Mouse (Mus musculus): Measurements from ENCODE around the gene Ttll1. TPM values are rescaled to one million over a fixed set of nuclear protein-coding genes. Genes with fewer than 3 reads are reported as not detected.

Gene Ttll1
- total RNA-seq (2012; rRNA removed), result 5.3 and 7.2 TPM in 2 replicates

DNA sequence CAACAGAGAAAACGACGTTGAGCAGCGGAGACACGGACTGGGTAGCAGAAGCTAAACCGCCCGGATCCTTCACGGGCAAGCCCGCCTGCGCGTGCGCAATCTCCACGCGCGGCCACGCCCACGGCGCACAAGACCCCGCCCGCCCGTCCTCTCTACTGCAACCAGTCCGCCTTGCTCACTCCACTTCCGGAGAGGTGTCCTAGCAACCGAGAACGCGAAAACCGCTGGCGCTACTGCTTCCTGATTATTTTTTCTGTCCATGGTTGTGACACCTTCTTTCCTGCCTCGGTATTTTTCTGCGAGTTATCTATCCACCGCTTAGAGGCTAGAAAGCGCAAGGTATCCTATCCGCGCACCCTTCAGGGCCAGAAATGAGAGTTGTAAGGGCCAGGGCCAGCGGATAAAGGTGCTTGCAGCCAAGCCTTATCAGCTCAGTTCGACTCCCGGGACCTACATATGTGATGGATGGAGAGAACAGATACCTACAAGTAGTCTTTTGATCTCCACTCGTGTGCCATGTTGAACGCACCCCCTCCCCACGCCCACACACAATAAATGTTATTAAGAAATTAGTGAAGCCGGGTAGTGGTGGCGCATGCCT is at the start of gene Ttll1:
TSS of gene Ttll1 (minus strand) at position 89 of the 601 bp plus-strand sequence.
- no peaks in the 10 kb centered on the region for H3K9me3 ChIP-seq (ENCODE audit: control insufficient read depth, insufficient read depth, low read depth, low read length)
- H3K4me3 ChIP-seq (ENCODE audit: insufficient read depth in 1 of 2, low read depth in 1 of 2, low read length in 2 of 2, poor library complexity in 1 of 2, severe bottlenecking in 1 of 2), result peak within 1 kb of the TSS; percentile 74 to 83
- no peaks in the 10 kb centered on the region for H3K4me1 ChIP-seq (ENCODE audit: control insufficient read depth in 2 of 2, insufficient read depth in 2 of 2, low read length in 2 of 2, poor library complexity in 1 of 2)
- peak; percentile 85 for DNase-seq (ENCODE audit: low read depth, low spot score)
- in situ Hi-C loops (cut with MboI; ENCODE audit: low sequenced_read_pairs in 2 of 2, unreplicated experiment in 2 of 2), result no loop called here
- H3K36me3 ChIP-seq (ENCODE audit: control insufficient read depth, insufficient read depth, low read length, poor library complexity, severe bottlenecking), result no peaks in the 10 kb centered on the region
- no peak within 1 kb of the TSS for H3K27ac ChIP-seq (ENCODE audit: insufficient read depth, low read depth, low read length, poor library complexity, severe bottlenecking)
- H3K9ac ChIP-seq (ENCODE audit: insufficient read depth, low read depth, low read length, poor library complexity, severe bottlenecking), result peak within 1 kb of the TSS; percentile 32; the same call in 1 of the 2 replicates
- TF ChIP-seq ZNF384 (IDR thresholded peaks at IDR 0.05; ENCODE audit: low read depth, low read length) (no peak), HCFC1 (IDR thresholded peaks at IDR 0.05; ENCODE audit: borderline replicate concordance, insufficient read depth, low read length) (no peak), CHD2 (IDR thresholded peaks at IDR 0.05; ENCODE audit: low read depth, low read length) (no peak), ZC3H11A (IDR thresholded peaks at IDR 0.05; ENCODE audit: borderline replicate concordance, low read depth, low read length) (no peak), MAFK (IDR thresholded peaks at IDR 0.05; ENCODE audit: insufficient read depth, low read depth, low read length) (no peak)

DNA sequence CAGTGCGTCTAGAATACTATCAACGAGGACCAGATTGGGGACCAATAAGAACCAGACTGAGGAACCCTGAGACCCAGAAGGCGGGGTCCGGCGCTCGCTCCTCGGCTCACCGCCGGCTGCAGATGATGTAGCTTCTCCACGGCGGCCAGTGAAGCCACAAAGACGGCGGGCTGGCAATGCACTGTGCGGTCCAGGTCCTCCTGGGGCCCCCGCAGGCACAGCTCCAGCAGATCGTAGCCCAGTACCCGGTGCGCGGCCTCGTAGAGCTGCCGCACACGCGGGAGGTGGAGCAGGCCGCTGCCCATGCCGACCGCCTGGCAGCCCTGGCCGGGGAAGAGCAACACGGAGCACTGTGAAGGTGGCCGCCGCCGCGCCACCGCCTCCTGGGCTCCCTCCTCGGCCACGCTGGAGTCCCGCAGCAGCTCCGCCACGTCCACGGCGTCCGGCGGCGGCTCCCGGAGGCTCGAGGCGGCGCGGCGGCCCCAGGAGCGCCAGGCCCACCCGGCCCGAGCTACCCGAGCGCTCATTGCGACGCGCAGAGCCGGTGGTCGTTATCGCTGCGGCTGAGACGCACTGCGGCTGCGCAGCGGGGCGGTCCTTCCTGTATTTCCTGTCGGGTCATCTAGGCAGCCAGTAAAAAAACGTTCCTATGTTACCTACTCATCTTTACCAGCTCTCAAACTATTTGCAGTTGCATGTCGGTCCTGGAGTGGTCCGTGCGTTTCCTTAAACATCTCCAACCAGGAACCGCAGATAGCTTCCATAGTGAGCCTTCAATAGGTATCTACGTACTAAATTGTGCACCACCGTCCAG is 44.7 kb upstream of the Ttll1 start:
- H3K9me3 ChIP-seq (ENCODE audit: control insufficient read depth, insufficient read depth, low read depth, low read length), result no peaks in the 10 kb centered on the region

DNA sequence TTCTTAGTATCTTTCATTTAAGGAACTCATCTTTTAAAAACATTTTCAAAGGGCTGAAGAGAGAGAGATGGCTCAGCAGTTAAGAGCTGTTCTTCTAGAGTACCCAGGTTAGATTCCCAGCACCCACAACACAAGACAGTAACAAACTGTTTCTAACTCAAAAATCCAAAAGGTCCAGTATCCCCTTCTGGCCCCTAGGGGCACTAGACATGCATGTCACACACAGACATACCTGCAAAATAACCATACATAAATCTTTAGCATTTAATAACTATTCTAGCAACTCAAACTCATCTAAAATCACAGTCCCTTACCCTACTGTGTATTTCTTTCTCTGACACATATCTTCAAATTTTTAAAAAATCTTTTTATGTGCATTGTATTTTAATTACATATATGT is 43.1 kb upstream of the Ttll1 start:
- H3K36me3 ChIP-seq (ENCODE audit: control insufficient read depth, insufficient read depth, low read length, poor library complexity, severe bottlenecking), result peaks cover 19% of the 10 kb centered on the region
- in situ Hi-C loops (cut with MboI; ENCODE audit: low sequenced_read_pairs in 2 of 2, unreplicated experiment in 2 of 2), result no loop called here
- H3K9me3 ChIP-seq (ENCODE audit: control insufficient read depth, insufficient read depth, low read depth, low read length), result no peaks in the 10 kb centered on the region
- H3K9ac ChIP-seq (ENCODE audit: insufficient read depth, low read depth, low read length, poor library complexity, severe bottlenecking), result no peak overlapping the region
- no peak overlapping the region for H3K27ac ChIP-seq (ENCODE audit: insufficient read depth, low read depth, low read length, poor library complexity, severe bottlenecking)
- TF ChIP-seq CHD2 (IDR thresholded peaks at IDR 0.05; ENCODE audit: low read depth, low read length) (no peak), MAFK (IDR thresholded peaks at IDR 0.05; ENCODE audit: insufficient read depth, low read depth, low read length) (no peak), ZNF384 (IDR thresholded peaks at IDR 0.05; ENCODE audit: low read depth, low read length) (no peak)
- DNase-seq (ENCODE audit: low read depth, low spot score), result no peak
- no peaks in the 10 kb centered on the region for H3K4me1 ChIP-seq (ENCODE audit: control insufficient read depth in 2 of 2, insufficient read depth in 2 of 2, low read length in 2 of 2, poor library complexity in 1 of 2)
- no peak overlapping the region for H3K4me3 ChIP-seq (ENCODE audit: insufficient read depth in 1 of 2, low read depth in 1 of 2, low read length in 2 of 2, poor library complexity in 1 of 2, severe bottlenecking in 1 of 2)

More for the DNA sequence above, 44.7 kb upstream of the Ttll1 start:
- Histone ChIP-seq H3K27ac (ENCODE audit: insufficient read depth, low read depth, low read length, poor library complexity, severe bottlenecking) (peak overlapping the region; percentile 75), H3K4me3 (ENCODE audit: insufficient read depth in 1 of 2, low read depth in 1 of 2, low read length in 2 of 2, poor library complexity in 1 of 2, severe bottlenecking in 1 of 2) (peak overlapping the region; percentile 96 to 99), H3K4me1 (ENCODE audit: control insufficient read depth in 2 of 2, insufficient read depth in 2 of 2, low read length in 2 of 2, poor library complexity in 1 of 2) (no peaks in the 10 kb centered on the region), H3K9ac (ENCODE audit: insufficient read depth, low read depth, low read length, poor library complexity, severe bottlenecking) (peak overlapping the region; percentile 100), H3K36me3 (ENCODE audit: control insufficient read depth, insufficient read depth, low read length, poor library complexity, severe bottlenecking) (peaks cover 11% of the 10 kb centered on the region; the same call in 1 of the 2 replicates)
- TF ChIP-seq ZNF384 (IDR thresholded peaks at IDR 0.05; ENCODE audit: low read depth, low read length) (no peak), ZC3H11A (IDR thresholded peaks at IDR 0.05; ENCODE audit: borderline replicate concordance, low read depth, low read length) (no peak), CHD2 (IDR thresholded peaks at IDR 0.05; ENCODE audit: low read depth, low read length) (no peak), MAFK (IDR thresholded peaks at IDR 0.05; ENCODE audit: insufficient read depth, low read depth, low read length) (no peak), HCFC1 (IDR thresholded peaks at IDR 0.05; ENCODE audit: borderline replicate concordance, insufficient read depth, low read length) (no peak)
- peak; percentile 68 for DNase-seq (ENCODE audit: low read depth, low spot score)
- in situ Hi-C loops (cut with MboI; ENCODE audit: low sequenced_read_pairs in 2 of 2, unreplicated experiment in 2 of 2), result no loop called here

DNA sequence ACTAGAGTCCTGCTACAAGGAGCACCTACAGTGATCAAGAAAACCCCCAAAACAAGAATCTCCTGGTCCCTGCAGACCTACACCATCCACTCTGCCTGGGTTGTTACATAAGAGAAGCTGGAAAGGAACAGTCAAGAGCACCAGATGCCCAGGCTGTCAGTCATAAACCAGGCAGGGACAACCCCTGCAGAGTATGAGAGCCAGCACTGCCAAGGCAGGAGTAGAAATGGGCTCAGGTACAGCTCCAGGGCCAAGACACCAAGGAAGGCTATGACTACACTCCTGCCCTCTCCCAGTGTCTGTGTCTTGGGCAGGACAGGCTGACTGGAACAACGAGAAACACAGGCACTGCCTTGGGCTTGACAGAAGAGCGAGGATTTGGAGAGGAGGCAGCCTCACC is 39.4 kb upstream of the Ttll1 start:
- no peak for DNase-seq (ENCODE audit: low read depth, low spot score)
- peaks cover 0 to 5% of the 10 kb centered on the region in 2 experiments; a peak in 1 of 4 replicates for H3K4me1 ChIP-seq (ENCODE audit: control insufficient read depth in 2 of 2, insufficient read depth in 2 of 2, low read length in 2 of 2, poor library complexity in 1 of 2)
- in situ Hi-C loops (cut with MboI; ENCODE audit: low sequenced_read_pairs in 2 of 2, unreplicated experiment in 2 of 2), result no loop called here
- H3K36me3 ChIP-seq (ENCODE audit: control insufficient read depth, insufficient read depth, low read length, poor library complexity, severe bottlenecking), result peaks cover 45% of the 10 kb centered on the region
- H3K9ac ChIP-seq (ENCODE audit: insufficient read depth, low read depth, low read length, poor library complexity, severe bottlenecking), result no peak overlapping the region
- H3K9me3 ChIP-seq (ENCODE audit: control insufficient read depth, insufficient read depth, low read depth, low read length), result no peaks in the 10 kb centered on the region
- no peak for TF ChIP-seq MAFK (IDR thresholded peaks at IDR 0.05; ENCODE audit: insufficient read depth, low read depth, low read length)
- no peak for TF ChIP-seq ZNF384 (IDR thresholded peaks at IDR 0.05; ENCODE audit: low read depth, low read length)
- TF ChIP-seq ZC3H11A (IDR thresholded peaks at IDR 0.05; ENCODE audit: borderline replicate concordance, low read depth, low read length), result no peak
- TF ChIP-seq CHD2 (IDR thresholded peaks at IDR 0.05; ENCODE audit: low read depth, low read length), result no peak
- TF ChIP-seq HCFC1 (IDR thresholded peaks at IDR 0.05; ENCODE audit: borderline replicate concordance, insufficient read depth, low read length), result no peak
- H3K4me3 ChIP-seq (ENCODE audit: insufficient read depth in 1 of 2, low read depth in 1 of 2, low read length in 2 of 2, poor library complexity in 1 of 2, severe bottlenecking in 1 of 2), result no peak overlapping the region
- H3K27ac ChIP-seq (ENCODE audit: insufficient read depth, low read depth, low read length, poor library complexity, severe bottlenecking), result no peak overlapping the region

All from ES-E14 (cell line).